Mouse (Mus musculus) stomach, embryonic 14.5 days (tissue): Measurements from ENCODE around the gene Slc7a11. TPM values are rescaled to one million over a fixed set of nuclear protein-coding genes. Genes with fewer than 3 reads are reported as not detected.

Source experiments
- ATAC-seq: fragments of 200-750 bp; cut with Nextera tagmentation; 2 replicates; pipeline ENCODE4 v1.8.0; 2017; ENCODE audit warnings: low read depth, moderate TSS enrichment; ENCODE audit not compliant: insufficient number of reproducible peaks, insufficient read depth, low FRiP score
- H3K27ac ChIP-seq: fragments of 300-500 bp; sonication (generic); 2 replicates; pipeline ENCODE4 v1.5.1; 2014; ENCODE audit warnings: mild to moderate bottlenecking, low read length, moderate library complexity, mixed read lengths
- H3K27me3 ChIP-seq: fragments of 300-500 bp; sonication (generic); 2 replicates; pipeline ENCODE4 v1.6.1; 2014; ENCODE audit warnings: low read length, control low read depth, mixed read lengths; ENCODE audit not compliant: control insufficient read depth, insufficient read depth
- H3K36me3 ChIP-seq: fragments of 300-500 bp; sonication (generic); 2 replicates; pipeline ENCODE4 v1.6.1; 2014; ENCODE audit warnings: mild to moderate bottlenecking, control low read depth, low read length, moderate library complexity, mixed read lengths; ENCODE audit not compliant: control insufficient read depth, insufficient read depth
- H3K4me1 ChIP-seq: fragments of 300-500 bp; sonication (generic); 2 replicates; pipeline ENCODE4 v1.6.1; 2014; ENCODE audit warnings: low read length, control low read depth, mixed read lengths; ENCODE audit not compliant: control insufficient read depth, insufficient read depth
- H3K4me2 ChIP-seq: fragments of 300-500 bp; sonication (generic); replicated peaks from 2 replicates; pipeline ENCODE4 v1.6.1; 2014; ENCODE audit warnings: low read depth, low read length, control low read depth
- H3K4me3 ChIP-seq: fragments of 300-500 bp; sonication (generic); 2 replicates; pipeline ENCODE4 v1.5.1; 2014; ENCODE audit warnings: low read depth, low read length, control low read depth
- H3K9ac ChIP-seq: fragments of 300-500 bp; sonication (generic); replicated peaks from 2 replicates; pipeline ENCODE4 v1.6.1; 2014; ENCODE audit warnings: low read depth, mild to moderate bottlenecking, control low read depth, low read length, moderate library complexity, mixed read lengths
- H3K9me3 ChIP-seq: fragments of 300-500 bp; sonication (generic); 2 replicates; pipeline ENCODE4 v1.6.1; 2016; ENCODE audit warnings: low read depth, low read length, control low read depth; ENCODE audit not compliant: control insufficient read depth
- WGBS: fragments of 180-500 bp; shearing (Covaris S2); extraction: QIAGEN DNeasy Blood & Tissue Kit; methylation state at CpG from one replicate; pipeline ENCODE4 v1.1.7; 2014; 5-methylcytosine and 5-hydroxymethylcytosine counted together
- polyA plus RNA-seq: library from polyadenylated mRNA; unstranded; fragments of >200 nt; fragmentation: Nextera tagmentation; extraction: Ambion mirVana; gene quantifications from 2 replicates; pipeline ENCODE4 v1.2.1, GENCODE M21; 2014

The Slc7a11 gene
- polyA plus RNA-seq, 1 experiment from 2014 or later, result 0.29 TPM

DNA sequence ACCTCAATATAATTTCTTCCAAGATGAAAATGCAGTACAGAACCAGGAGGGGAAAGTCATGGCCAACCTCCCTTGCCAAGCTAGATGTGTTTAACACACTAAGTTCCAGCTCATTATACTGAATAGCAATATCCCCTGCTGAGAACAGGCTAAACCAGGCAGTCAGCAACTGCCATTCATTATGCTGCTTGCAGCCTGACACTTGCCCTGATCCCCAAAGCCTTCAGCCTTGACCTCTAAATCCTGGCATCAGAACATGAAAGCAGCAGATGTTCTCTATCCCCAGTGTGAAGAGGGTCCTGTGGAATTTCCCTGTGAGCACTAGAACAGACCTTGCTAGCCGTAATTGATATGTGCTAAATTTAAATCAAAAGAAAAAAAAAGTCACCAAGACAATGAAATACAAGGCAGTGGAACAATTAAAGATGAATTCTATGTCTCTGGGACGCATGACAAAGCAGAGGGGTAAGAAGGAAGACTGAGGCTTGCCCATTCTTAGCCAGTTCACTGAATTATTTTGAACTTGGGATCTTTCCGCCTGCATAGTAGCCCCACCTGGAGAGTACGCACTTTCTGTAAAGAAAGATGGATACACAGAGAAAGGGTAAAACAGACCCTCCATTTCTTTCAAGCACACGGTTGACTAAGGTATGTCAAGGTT lies 56.7 kb downstream of the Slc7a11 start:
- ATAC-seq, result no peak
- no peak overlapping the region for H3K27ac ChIP-seq
- no peak overlapping the region for H3K9ac ChIP-seq
- H3K9me3 ChIP-seq, result 0 out of 2 replicates have a peak, but pooled peaks cover 4% of the 10 kb centered on the region
- H3K4me1 ChIP-seq, result no peaks in the 10 kb centered on the region
- 74% methylated on average over 5 of the region's 5 CpGs for WGBS
- no peak overlapping the region for H3K4me2 ChIP-seq
- no peak overlapping the region for H3K4me3 ChIP-seq
- no peaks in the 10 kb centered on the region for H3K27me3 ChIP-seq
- H3K36me3 ChIP-seq, result no peaks in the 10 kb centered on the region

DNA sequence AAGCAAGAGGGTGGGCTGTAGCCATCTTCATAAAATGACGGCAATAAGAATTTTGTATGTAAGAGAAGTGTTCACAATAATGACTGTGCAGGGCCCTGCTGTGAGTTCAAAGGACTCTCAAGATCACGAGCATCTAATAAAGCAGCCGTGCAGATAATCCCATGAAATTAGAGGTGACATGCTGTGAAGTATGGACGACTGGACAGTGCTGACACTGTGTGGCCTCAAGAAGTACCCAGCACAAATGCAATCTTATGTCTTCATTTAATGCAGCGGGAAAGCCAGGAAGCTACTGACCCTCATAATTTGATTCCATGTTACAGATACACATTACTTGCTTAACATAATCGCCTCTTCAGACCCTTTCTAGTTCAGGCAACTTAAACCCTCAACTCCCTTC lies 57.3 kb downstream of the Slc7a11 start:
- no peak for ATAC-seq
- H3K4me2 ChIP-seq, result no peak overlapping the region
- 0 out of 2 replicates have a peak, but pooled peaks cover 4% of the 10 kb centered on the region for H3K9me3 ChIP-seq
- no peaks in the 10 kb centered on the region for H3K27me3 ChIP-seq
- no peak overlapping the region for H3K27ac ChIP-seq
- H3K4me1 ChIP-seq, result no peaks in the 10 kb centered on the region
- 69% methylated on average over 6 of the region's 6 CpGs for WGBS
- H3K9ac ChIP-seq, result no peak overlapping the region
- no peak overlapping the region for H3K4me3 ChIP-seq
- H3K36me3 ChIP-seq, result no peaks in the 10 kb centered on the region

DNA sequence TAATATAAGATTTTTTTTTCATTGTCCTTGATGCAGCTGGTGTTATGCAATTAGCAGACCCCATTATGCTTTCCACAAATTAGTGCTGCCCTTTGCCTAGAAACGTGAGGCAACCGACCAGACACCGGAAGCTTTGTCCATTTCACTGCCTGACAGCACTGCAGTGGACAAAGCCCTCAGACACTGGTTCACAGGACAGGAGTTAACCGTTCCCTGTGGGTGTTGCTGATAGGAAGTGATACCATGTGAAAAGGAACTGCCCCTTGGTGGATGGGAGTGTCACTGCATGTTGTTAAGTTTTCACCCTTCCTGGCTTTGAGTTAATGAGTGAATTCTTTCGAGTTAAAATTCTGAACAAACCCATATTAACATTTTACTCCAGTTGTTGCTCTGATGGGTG lies 60.7 kb downstream of the Slc7a11 start:
- Histone ChIP-seq H3K36me3 (no peaks in the 10 kb centered on the region), H3K27me3 (no peaks in the 10 kb centered on the region), H3K27ac (no peak overlapping the region), H3K4me2 (no peak overlapping the region), H3K4me1 (no peaks in the 10 kb centered on the region), H3K4me3 (no peak overlapping the region), H3K9me3 (no peaks in the 10 kb centered on the region), H3K9ac (no peak overlapping the region)
- WGBS, result 35% methylated on average over 5 of the region's 5 CpGs
- ATAC-seq, result no peak; the same call in 1 of the 2 replicates

DNA sequence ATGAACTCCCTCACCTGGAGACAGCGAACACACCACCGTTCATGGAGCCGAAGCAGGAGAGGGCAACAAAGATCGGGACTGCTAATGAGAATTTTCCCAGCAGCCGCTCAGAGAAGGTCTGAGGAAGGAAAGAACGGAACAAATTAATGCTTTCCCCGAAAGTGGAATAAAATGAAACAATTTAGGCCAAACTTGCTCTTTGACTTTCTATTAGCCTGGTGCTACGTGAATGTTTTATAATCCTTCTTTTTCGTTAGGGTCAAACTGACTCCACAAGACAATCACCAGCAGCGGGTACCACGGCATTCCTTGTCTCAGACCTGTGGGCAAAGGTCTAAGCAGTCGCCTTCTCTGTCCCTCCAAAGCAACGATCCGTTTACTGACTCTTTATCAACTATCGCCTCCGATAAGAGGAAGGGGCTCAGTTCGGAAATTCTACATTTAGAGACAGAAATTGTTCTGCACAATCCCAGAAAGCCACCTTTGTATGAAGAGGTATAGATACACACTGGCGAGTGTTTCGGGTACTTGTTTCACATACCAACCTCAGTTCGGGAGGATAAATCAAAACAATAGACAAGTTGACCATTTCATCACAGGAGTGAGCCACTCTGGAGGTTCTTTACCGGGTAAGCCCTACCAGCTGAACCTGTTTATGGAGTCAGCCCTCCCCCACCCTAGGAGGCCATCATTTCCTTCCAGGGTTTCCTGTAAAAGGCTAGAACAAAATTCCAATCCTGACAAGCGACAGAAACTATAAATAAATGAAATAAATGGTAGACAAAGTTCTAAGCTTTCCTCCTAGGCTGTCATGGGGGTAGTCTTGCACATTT lies 61.3 kb downstream of the Slc7a11 start:
- Histone ChIP-seq H3K4me2 (peak overlapping the region; percentile 59), H3K36me3 (no peaks in the 10 kb centered on the region), H3K9me3 (no peaks in the 10 kb centered on the region), H3K4me1 (no peaks in the 10 kb centered on the region), H3K4me3 (peak overlapping the region; percentile 34), H3K27me3 (no peaks in the 10 kb centered on the region), H3K27ac (no peak overlapping the region; the same call in 1 of the 2 replicates), H3K9ac (peak overlapping the region; percentile 50)
- peak; percentile 42; the same call in 1 of the 2 replicates for ATAC-seq
- WGBS, result 20% methylated on average over 22 of the region's 22 CpGs

DNA sequence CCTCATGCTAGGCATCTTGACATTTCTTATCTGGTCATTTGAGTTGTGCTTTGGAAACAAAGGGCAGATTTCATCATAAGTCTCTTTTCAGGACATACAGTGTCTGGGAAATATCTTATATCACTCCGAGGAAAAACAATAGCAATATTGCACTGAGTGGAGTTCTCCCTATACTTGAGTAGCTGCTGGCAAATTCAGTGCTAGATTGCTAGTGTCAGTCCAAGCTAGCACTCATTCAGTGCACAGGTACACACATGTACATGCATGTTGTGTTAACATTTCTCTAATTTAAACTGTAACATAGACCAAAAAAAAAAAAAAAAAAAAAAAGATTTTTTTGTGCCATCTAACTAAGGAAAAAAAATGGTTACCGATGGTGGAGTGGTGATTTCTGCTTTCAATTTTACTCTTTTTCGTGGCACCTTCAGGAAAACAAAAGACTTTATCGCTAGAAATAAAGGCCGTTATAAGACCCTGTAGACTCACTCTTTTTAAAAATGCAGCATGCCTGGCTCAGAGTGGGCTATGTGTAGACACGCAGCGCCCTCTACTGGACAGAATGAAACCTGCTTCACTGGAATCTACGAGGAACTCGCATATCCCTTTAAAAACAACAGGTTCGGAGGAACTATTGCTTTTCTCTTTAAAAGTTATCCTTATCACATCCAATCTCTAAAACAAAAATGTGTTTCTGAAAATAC lies 62.1 kb downstream of the Slc7a11 start:
- Histone ChIP-seq H3K36me3 (no peaks in the 10 kb centered on the region), H3K9me3 (no peaks in the 10 kb centered on the region), H3K4me3 (peak overlapping the region; percentile 34), H3K9ac (peak overlapping the region; percentile 50), H3K27ac (no peak overlapping the region), H3K4me1 (no peaks in the 10 kb centered on the region), H3K27me3 (no peaks in the 10 kb centered on the region), H3K4me2 (peak overlapping the region; percentile 59)
- 16% methylated on average over 10 of the region's 10 CpGs for WGBS
- ATAC-seq, result peak; percentile 77; the same call in 1 of the 2 replicates

GRCm38 (mm10) chr3:50379942-50380341 lies 63.5 kb downstream of the Slc7a11 start:
- ATAC-seq, result no peak
- H3K9ac ChIP-seq, result no peak overlapping the region
- no peaks in the 10 kb centered on the region for H3K27me3 ChIP-seq
- no peak overlapping the region for H3K4me2 ChIP-seq
- H3K36me3 ChIP-seq, result no peaks in the 10 kb centered on the region
- H3K9me3 ChIP-seq, result no peaks in the 10 kb centered on the region
- no peaks in the 10 kb centered on the region for H3K4me1 ChIP-seq
- no peak overlapping the region for H3K27ac ChIP-seq
- 62% methylated on average over 8 of the region's 8 CpGs for WGBS
- no peak overlapping the region for H3K4me3 ChIP-seq

DNA sequence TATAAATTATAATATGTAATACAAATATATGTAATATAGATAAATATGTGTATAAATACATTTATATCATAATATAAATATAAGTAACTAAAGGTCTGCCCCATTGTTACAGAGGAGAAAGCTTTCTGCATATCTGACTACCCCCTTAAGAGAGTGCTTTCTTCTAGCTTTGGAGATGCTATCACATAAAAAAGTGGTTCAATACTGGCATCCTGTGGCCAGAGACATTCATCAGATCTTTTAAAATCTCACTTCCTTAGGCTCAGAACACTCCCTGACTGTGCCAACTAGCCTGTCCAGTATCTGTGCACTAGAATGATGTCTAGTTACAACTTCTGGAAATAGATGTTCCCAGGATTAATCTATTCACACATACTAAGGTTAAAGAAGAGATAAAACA lies 67.9 kb downstream of the Slc7a11 start:
- H3K27me3 ChIP-seq, result no peaks in the 10 kb centered on the region
- H3K4me2 ChIP-seq, result no peak overlapping the region

GRCm38 (mm10) chr3:50369791-50370190 lies 73.6 kb downstream of the Slc7a11 start:
- no peak overlapping the region for H3K27ac ChIP-seq
- no peak overlapping the region for H3K4me3 ChIP-seq
- no peak overlapping the region for H3K9ac ChIP-seq
- 87% methylated on average over 6 of the region's 6 CpGs for WGBS
- H3K36me3 ChIP-seq, result no peaks in the 10 kb centered on the region
- no peak for ATAC-seq
- no peaks in the 10 kb centered on the region for H3K9me3 ChIP-seq
- H3K4me1 ChIP-seq, result no peaks in the 10 kb centered on the region
- H3K4me2 ChIP-seq, result no peak overlapping the region
- no peaks in the 10 kb centered on the region for H3K27me3 ChIP-seq

More for the DNA sequence above, 67.9 kb downstream of the Slc7a11 start:
- Histone ChIP-seq H3K4me1 (no peaks in the 10 kb centered on the region), H3K27ac (no peak overlapping the region), H3K4me3 (no peak overlapping the region), H3K36me3 (no peaks in the 10 kb centered on the region), H3K9me3 (no peaks in the 10 kb centered on the region), H3K9ac (no peak overlapping the region)
- ATAC-seq, result no peak
